Mouse (Mus musculus) limb, embryonic 13.5 days (tissue): ENCODE results near the gene Arl10. TPM values are rescaled to one million over a fixed set of nuclear protein-coding genes. Genes with fewer than 3 reads are reported as not detected.

Experiments
- ATAC-seq: fragments of 200-750 bp; cut with Nextera tagmentation; 2 replicates; pipeline ENCODE4 v1.8.0; 2017; ENCODE audit warnings: low read depth, moderate number of reproducible peaks, moderate TSS enrichment; ENCODE audit not compliant: low FRiP score
- H3K27ac ChIP-seq: fragments of 300-500 bp; sonication (generic); 2 replicates; pipeline ENCODE4 v1.5.1; 2015; ENCODE audit warnings: inconsistent platforms, mild to moderate bottlenecking, moderate library complexity
- H3K27me3 ChIP-seq: fragments of 300-500 bp; sonication (generic); 2 replicates; pipeline ENCODE4 v1.6.1; 2015; ENCODE audit warnings: mild to moderate bottlenecking, inconsistent platforms
- H3K36me3 ChIP-seq: fragments of 300-500 bp; sonication (generic); 2 replicates; pipeline ENCODE4 v1.6.1; 2015; ENCODE audit warnings: inconsistent platforms, mild to moderate bottlenecking, moderate library complexity
- H3K4me1 ChIP-seq: fragments of 300-500 bp; sonication (generic); 2 replicates; pipeline ENCODE4 v1.6.1; 2015; ENCODE audit warnings: inconsistent platforms
- H3K4me2 ChIP-seq: fragments of 300-500 bp; sonication (generic); replicated peaks from 2 replicates; pipeline ENCODE4 v1.6.1; 2015; ENCODE audit warnings: inconsistent platforms, mild to moderate bottlenecking, moderate library complexity
- H3K4me3 ChIP-seq: fragments of 300-500 bp; sonication (generic); 2 replicates; pipeline ENCODE4 v1.5.1; 2015; ENCODE audit warnings: moderate library complexity, mild to moderate bottlenecking, inconsistent platforms
- H3K9ac ChIP-seq: fragments of 300-500 bp; sonication (generic); 2 replicates; pipeline ENCODE4 v1.6.1; 2015; ENCODE audit warnings: mild to moderate bottlenecking, inconsistent platforms
- H3K9me3 ChIP-seq: fragments of 300-500 bp; sonication (generic); 2 replicates; pipeline ENCODE4 v1.6.1; 2016; ENCODE audit warnings: inconsistent platforms
- WGBS: fragments of 180-500 bp; shearing (Covaris S2); methylation state at CpG from one replicate; pipeline ENCODE4 v1.1.7; 2015; 5-methylcytosine and 5-hydroxymethylcytosine counted together
- polyA plus RNA-seq: library from polyadenylated mRNA; unstranded; fragments of >200 nt; fragmentation: Nextera tagmentation; extraction: Ambion mirVana; gene quantifications from 2 replicates; pipeline ENCODE4 v1.2.1, GENCODE M21; 2015

Gene Arl10
- polyA plus RNA-seq, 1 experiment from 2014 or later = 33.6 TPM

- peaks cover 27% of the 10 kb centered on the region for H3K36me3 ChIP-seq
- 47% methylated on average over 8 of the region's 8 CpGs for WGBS
- no peaks in the 10 kb centered on the region for H3K27me3 ChIP-seq
- no peaks in the 10 kb centered on the region for H3K9me3 ChIP-seq
- H3K27ac ChIP-seq = no peak overlapping the region
- peaks cover 12% of the 10 kb centered on the region for H3K4me1 ChIP-seq
- peak overlapping the region; percentile 77 for H3K4me3 ChIP-seq
- peak overlapping the region; percentile 15; the same call in 1 of the 2 replicates for H3K9ac ChIP-seq
- peak overlapping the region; percentile 93 for H3K4me2 ChIP-seq
- peak; percentile 54; the same call in 1 of the 2 replicates for ATAC-seq
These were observed 9.0 kb upstream of the Arl10 start for GRCm38 (mm10) chr13:54565594-54566345.

DNA sequence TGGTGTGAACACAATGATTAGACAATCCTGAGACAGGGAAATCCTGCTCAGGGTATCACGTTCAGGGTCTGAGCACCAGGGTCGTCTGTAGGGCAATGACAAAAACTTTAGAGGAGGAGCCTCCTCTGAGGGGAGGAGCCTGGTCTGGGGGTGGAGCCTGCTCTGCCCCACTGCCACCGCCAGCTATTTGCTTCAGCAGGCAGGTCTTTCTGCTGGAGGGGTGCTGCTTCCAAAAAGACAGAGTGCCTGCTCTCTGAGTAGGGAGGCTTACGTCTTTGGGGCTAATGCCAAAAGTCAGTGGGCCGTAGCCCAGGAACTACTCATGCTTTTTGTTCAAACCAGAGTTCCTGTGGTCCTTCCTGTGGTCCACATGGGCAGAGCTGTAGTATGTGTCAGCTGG lies 6.4 kb upstream of the Arl10 start:
- WGBS = 42% methylated on average over 5 of the region's 5 CpGs

GRCm38 (mm10) chr13:54569282-54569681 lies 5.5 kb upstream of the Arl10 start:
- Histone ChIP-seq H3K36me3 (no peaks in the 10 kb centered on the region), H3K4me2 (no peak overlapping the region), H3K27me3 (peaks cover 4% of the 10 kb centered on the region; the same call in 1 of the 2 replicates), H3K9me3 (no peaks in the 10 kb centered on the region), H3K27ac (no peak overlapping the region), H3K4me1 (peaks cover 3% of the 10 kb centered on the region), H3K4me3 (no peak overlapping the region), H3K9ac (no peak overlapping the region)
- ATAC-seq = no peak
- WGBS = 61% methylated on average over 1 of the region's 1 CpGs

More for the DNA sequence above, 6.4 kb upstream of the Arl10 start:
- no peak overlapping the region for H3K27ac ChIP-seq
- H3K4me3 ChIP-seq = no peak overlapping the region
- no peak overlapping the region for H3K4me2 ChIP-seq
- H3K9me3 ChIP-seq = no peaks in the 10 kb centered on the region
- no peak overlapping the region for H3K9ac ChIP-seq
- no peaks in the 10 kb centered on the region for H3K27me3 ChIP-seq
- H3K36me3 ChIP-seq = 0 out of 2 replicates have a peak, but pooled peaks cover 2% of the 10 kb centered on the region
- peaks cover 10% of the 10 kb centered on the region for H3K4me1 ChIP-seq
- ATAC-seq = no peak

GRCm38 (mm10) chr13:54570736-54571135 lies 4.1 kb upstream of the Arl10 start:
- H3K9me3 ChIP-seq = no peaks in the 10 kb centered on the region
- ATAC-seq = no peak
- H3K9ac ChIP-seq = no peak overlapping the region
- no peaks in the 10 kb centered on the region for H3K36me3 ChIP-seq
- H3K27me3 ChIP-seq = peaks cover 4% of the 10 kb centered on the region; the same call in 1 of the 2 replicates
- peaks cover 6% of the 10 kb centered on the region for H3K4me1 ChIP-seq
- H3K4me3 ChIP-seq = no peak overlapping the region
- H3K4me2 ChIP-seq = no peak overlapping the region
- WGBS = 78% methylated on average over 4 of the region's 4 CpGs
- H3K27ac ChIP-seq = no peak overlapping the region

- WGBS = 33% methylated on average over 2 of the region's 2 CpGs
These were observed 3.2 kb upstream of the Arl10 start for GRCm38 (mm10) chr13:54571637-54572036.

DNA sequence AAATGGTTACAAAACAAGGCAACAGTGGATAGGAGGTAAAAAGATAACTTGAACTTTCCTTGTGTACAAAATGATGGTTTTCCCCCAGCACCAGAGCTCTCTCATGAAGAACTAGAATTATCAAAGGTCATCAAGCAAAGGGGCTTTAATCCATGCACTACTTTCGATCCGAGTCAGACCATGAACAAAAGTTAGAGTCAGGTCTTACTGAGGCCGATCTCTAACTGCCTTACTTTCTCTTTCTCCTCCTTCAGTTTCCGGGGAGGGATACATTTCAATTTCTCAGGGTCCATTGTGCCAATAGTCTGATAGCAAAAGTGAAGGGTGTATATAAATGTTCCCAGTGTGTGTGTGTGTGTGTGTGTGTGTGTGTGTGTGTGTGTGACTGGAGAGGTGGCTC lies 2.2 kb upstream of the Arl10 start:
- no peak overlapping the region for H3K4me3 ChIP-seq
- no peak overlapping the region for H3K27ac ChIP-seq
- H3K4me2 ChIP-seq = no peak overlapping the region
- peaks cover 23% of the 10 kb centered on the region for H3K4me1 ChIP-seq
- H3K9me3 ChIP-seq = no peaks in the 10 kb centered on the region
- ATAC-seq = no peak
- WGBS = 87% methylated on average over 4 of the region's 4 CpGs
- H3K36me3 ChIP-seq = peaks cover 15% of the 10 kb centered on the region
- peaks cover 4% of the 10 kb centered on the region; the same call in 1 of the 2 replicates for H3K27me3 ChIP-seq
- H3K9ac ChIP-seq = no peak overlapping the region

More at GRCm38 (mm10) chr13:54571637-54572036, 3.2 kb upstream of the Arl10 start:
- no peak for ATAC-seq
- no peak overlapping the region for H3K4me2 ChIP-seq
- peaks cover 15% of the 10 kb centered on the region for H3K4me1 ChIP-seq
- H3K4me3 ChIP-seq = no peak overlapping the region
- peaks cover 4% of the 10 kb centered on the region; the same call in 1 of the 2 replicates for H3K27me3 ChIP-seq
- H3K9ac ChIP-seq = no peak overlapping the region
- H3K9me3 ChIP-seq = no peaks in the 10 kb centered on the region
- no peak overlapping the region for H3K27ac ChIP-seq
- H3K36me3 ChIP-seq = peaks cover 5% of the 10 kb centered on the region

- WGBS = 2% methylated on average over 19 of the region's 19 CpGs
- Histone ChIP-seq H3K4me3 (peak overlapping the region; percentile 98), H3K27ac (peak overlapping the region; percentile 73; the same call in 1 of the 2 replicates), H3K27me3 (peaks cover 4% of the 10 kb centered on the region; the same call in 1 of the 2 replicates), H3K4me1 (peaks cover 23% of the 10 kb centered on the region), H3K9ac (peak overlapping the region; percentile 96), H3K36me3 (peaks cover 43% of the 10 kb centered on the region), H3K9me3 (no peaks in the 10 kb centered on the region), H3K4me2 (peak overlapping the region; percentile 92)
- no peak for ATAC-seq
These were observed 674 bp downstream of the Arl10 start for GRCm38 (mm10) chr13:54575489-54575888.

GRCm38 (mm10) chr13:54577652-54578507 lies 3.1 kb downstream of the Arl10 start:
- WGBS = 81% methylated on average over 21 of the region's 21 CpGs
- Histone ChIP-seq H3K27me3 (peaks cover 4% of the 10 kb centered on the region; the same call in 1 of the 2 replicates), H3K4me2 (no peak overlapping the region), H3K36me3 (peaks cover 66% of the 10 kb centered on the region), H3K27ac (no peak overlapping the region), H3K4me1 (peaks cover 23% of the 10 kb centered on the region), H3K4me3 (no peak overlapping the region), H3K9ac (no peak overlapping the region), H3K9me3 (no peaks in the 10 kb centered on the region)
- no peak for ATAC-seq

DNA sequence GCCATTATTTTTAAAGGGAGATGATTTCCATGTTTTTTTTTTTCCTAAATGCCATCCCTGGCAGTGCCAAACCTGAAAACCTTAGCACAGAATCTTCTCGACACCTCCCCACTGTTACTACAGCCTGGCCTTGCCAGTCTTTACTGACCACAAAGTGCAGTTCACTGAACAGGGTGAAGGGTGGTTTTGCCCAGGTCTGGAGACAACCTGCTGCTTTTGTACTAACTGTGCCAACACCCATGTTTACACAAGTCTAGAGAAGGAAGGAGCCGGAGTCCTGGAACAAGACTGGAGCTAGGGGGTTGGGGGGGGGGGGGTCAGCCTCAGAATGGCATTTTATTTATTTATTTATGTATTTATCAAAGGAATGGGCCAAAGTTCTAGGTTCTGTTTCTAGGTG lies 6.6 kb downstream of the Arl10 start:
- Histone ChIP-seq H3K4me2 (no peak overlapping the region), H3K27me3 (no peaks in the 10 kb centered on the region), H3K9me3 (no peaks in the 10 kb centered on the region), H3K4me1 (peaks cover 10% of the 10 kb centered on the region), H3K27ac (no peak overlapping the region), H3K4me3 (no peak overlapping the region), H3K9ac (no peak overlapping the region), H3K36me3 (peaks cover 97% of the 10 kb centered on the region)
- 79% methylated on average over 2 of the region's 2 CpGs for WGBS
- ATAC-seq = no peak

- Histone ChIP-seq H3K9me3 (no peaks in the 10 kb centered on the region), H3K27ac (no peak overlapping the region), H3K36me3 (peaks cover 98% of the 10 kb centered on the region), H3K4me2 (no peak overlapping the region), H3K9ac (no peak overlapping the region), H3K27me3 (no peaks in the 10 kb centered on the region), H3K4me1 (peaks cover 3% of the 10 kb centered on the region; the same call in 1 of the 2 replicates), H3K4me3 (no peak overlapping the region)
- ATAC-seq = no peak
- 88% methylated on average over 10 of the region's 10 CpGs for WGBS
These were observed 7.3 kb downstream of the Arl10 start for GRCm38 (mm10) chr13:54582126-54582525.

GRCm38 (mm10) chr13:54582860-54583259 lies 8.0 kb downstream of the Arl10 start:
- 86% methylated on average over 5 of the region's 5 CpGs for WGBS
- ATAC-seq = no peak
- H3K4me2 ChIP-seq = no peak overlapping the region
- no peak overlapping the region for H3K9ac ChIP-seq
- H3K27me3 ChIP-seq = no peaks in the 10 kb centered on the region
- H3K27ac ChIP-seq = no peak overlapping the region
- H3K36me3 ChIP-seq = peaks cover 98% of the 10 kb centered on the region
- H3K4me3 ChIP-seq = no peak overlapping the region
- no peaks in the 10 kb centered on the region for H3K9me3 ChIP-seq
- H3K4me1 ChIP-seq = no peaks in the 10 kb centered on the region

GRCm38 (mm10) chr13:54585831-54586230 lies 11.0 kb downstream of the Arl10 start:
- Histone ChIP-seq H3K27ac (no peak overlapping the region), H3K4me2 (no peak overlapping the region), H3K27me3 (no peaks in the 10 kb centered on the region), H3K9me3 (no peaks in the 10 kb centered on the region), H3K4me1 (peaks cover 11% of the 10 kb centered on the region), H3K9ac (no peak overlapping the region), H3K4me3 (no peak overlapping the region), H3K36me3 (peaks cover 76% of the 10 kb centered on the region)
- no peak for ATAC-seq
- WGBS = 96% methylated on average over 11 of the region's 11 CpGs
